Mouse (Mus musculus): ENCODE results near the gene Usp5.

GRCm38 (mm10) chr6:124861266-124861665, 32.0 kb upstream of the Usp5 start:
- TF ChIP-seq CTCF (IDR thresholded peaks at IDR 0.05): no peak
- TF ChIP-seq POLR2A (IDR thresholded peaks at IDR 0.05; ENCODE audit: insufficient read depth, low read depth, low read length): no peak
- TF ChIP-seq EP300 (IDR thresholded peaks at IDR 0.05; ENCODE audit: insufficient read depth, low read depth, low read length): no peak
